Mouse (Mus musculus) cerebellum, adult 2 months (tissue): ENCODE data around the gene Daxx. TPM values are rescaled to one million over a fixed set of nuclear protein-coding genes. Genes with fewer than 3 reads are reported as not detected.

Experiments
- DNase-seq, 2 experiments: peaks; one replicate each; pipeline ENCODE4 v3.0.0; 2021
- H3K27ac ChIP-seq: fragments of 200-500 bp; 2 replicates; pipeline ENCODE4 v1.5.1; 2012; ENCODE audit warnings: low read length, control low read depth, inconsistent platforms; ENCODE audit not compliant: insufficient read depth
- H3K27me3 ChIP-seq: fragments of 200-500 bp; 2 replicates; pipeline ENCODE4 v1.6.1; 2012; ENCODE audit warnings: inconsistent platforms, mild to moderate bottlenecking, low read length, moderate library complexity; ENCODE audit not compliant: control insufficient read depth, insufficient read depth
- H3K4me1 ChIP-seq: fragments of 200-500 bp; 2 replicates; pipeline ENCODE4 v1.6.1; 2011; ENCODE audit warnings: low read length; ENCODE audit not compliant: control insufficient read depth, insufficient read depth
- H3K4me3 ChIP-seq: fragments of 200-500 bp; replicated peaks from 2 replicates; pipeline ENCODE3; 2011; ENCODE audit warnings: mild to moderate bottlenecking, low read depth, low read length, control low read depth; ENCODE audit not compliant: insufficient read depth
- CTCF ChIP-seq: fragments of 200-500 bp; IDR thresholded peaks from 2 replicates; pipeline ENCODE4 v1.5.1; 2011; ENCODE audit warnings: low read depth, mild to moderate bottlenecking, control low read depth, low read length, moderate library complexity, borderline replicate concordance; ENCODE audit not compliant: insufficient read depth
- POLR2A ChIP-seq: fragments of 200-500 bp; IDR thresholded peaks from 2 replicates; pipeline ENCODE4 v1.6.1; 2011; ENCODE audit warnings: low read length, control low read depth, borderline replicate concordance; ENCODE audit not compliant: insufficient read depth
- WGBS: fragments of 180-500 bp; shearing (Covaris S2); methylation state at CpG from one replicate; pipeline ENCODE4 v1.1.7; 2018; 5-methylcytosine and 5-hydroxymethylcytosine counted together
- polyA plus RNA-seq: library from polyadenylated mRNA; depleted of rRNA; stranded (reverse); fragments of >200 nt; gene quantifications from 2 replicates; pipeline ENCODE4 v1.2.3, GENCODE M21; 2012

Gene Daxx
- polyA plus RNA-seq, 1 experiment, result 30.4 TPM

DNA sequence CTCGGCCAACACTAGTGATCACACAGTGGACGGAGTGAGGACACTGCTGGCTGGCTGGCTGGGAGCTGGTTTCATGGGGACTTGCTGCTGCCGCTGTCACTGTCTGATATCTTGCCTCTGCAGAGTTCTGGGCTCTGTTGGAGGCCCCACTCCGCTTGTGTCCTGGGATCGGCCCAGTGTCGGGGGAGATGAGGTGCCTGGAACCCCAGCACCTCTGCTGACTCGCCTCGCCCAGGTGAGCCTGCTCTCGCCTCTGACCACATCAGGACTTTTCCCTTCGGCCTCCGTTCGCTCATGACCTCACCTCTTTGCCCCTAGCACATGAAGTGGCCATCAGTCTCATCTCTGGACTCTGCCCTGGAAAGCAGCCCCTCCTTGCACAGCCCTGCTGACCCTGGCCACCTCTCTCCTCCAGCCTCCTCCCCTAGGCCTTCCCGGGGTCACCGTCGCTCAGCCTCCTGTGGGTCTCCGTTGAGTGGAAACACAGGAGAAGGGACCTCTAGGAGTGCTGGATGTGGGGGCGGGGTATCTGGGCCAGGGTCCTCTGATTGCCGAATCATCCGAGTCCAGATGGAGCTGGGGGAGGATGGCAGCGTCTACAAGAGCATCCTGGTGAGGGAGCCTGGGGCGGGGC, 26.3 kb downstream of the Daxx start:
- Histone ChIP-seq H3K4me1 (peaks cover 5% of the 10 kb centered on the region; the same call in 1 of the 2 replicates), H3K4me3 (no peak overlapping the region), H3K27me3 (no peaks in the 10 kb centered on the region), H3K27ac (no peak overlapping the region)
- DNase-seq, result no peak
- TF ChIP-seq CTCF, result no peak
- TF ChIP-seq POLR2A, result no peak
- 83% methylated on average over 21 of the region's 21 CpGs for WGBS

GRCm38 (mm10) chr17:33936993-33937392, 27.8 kb downstream of the Daxx start:
- 77% methylated on average over 15 of the region's 15 CpGs for WGBS
- H3K27ac ChIP-seq, result no peak overlapping the region
- no peak for DNase-seq
- no peaks in the 10 kb centered on the region for H3K27me3 ChIP-seq
- no peak for TF ChIP-seq CTCF
- TF ChIP-seq POLR2A, result no peak
- peaks cover 5% of the 10 kb centered on the region; the same call in 1 of the 2 replicates for H3K4me1 ChIP-seq
- no peak overlapping the region for H3K4me3 ChIP-seq

GRCm38 (mm10) chr17:33938783-33939182, 29.6 kb downstream of the Daxx start:
- Histone ChIP-seq H3K27ac (no peak overlapping the region), H3K27me3 (no peaks in the 10 kb centered on the region), H3K4me3 (peak overlapping the region; percentile 7), H3K4me1 (peaks cover 5% of the 10 kb centered on the region; the same call in 1 of the 2 replicates)
- TF ChIP-seq POLR2A (no peak), CTCF (no peak)
- 83% methylated on average over 11 of the region's 11 CpGs for WGBS
- DNase-seq, result no peak

GRCm38 (mm10) chr17:33940206-33940805, 31.1 kb downstream of the Daxx start, which contains the start of the genes Pfdn6 and Wdr46:
TSS of gene Pfdn6 (minus strand) at chr17:33940343.
TSS of gene Wdr46 (plus strand) at chr17:33940660.
- Histone ChIP-seq H3K27ac (peak within 1 kb of the TSS; percentile 59), H3K27me3 (no peaks in the 10 kb centered on the region), H3K4me3 (peak within 1 kb of the TSS; percentile 91), H3K4me1 (peaks cover 5% of the 10 kb centered on the region; the same call in 1 of the 2 replicates)
- peak; percentile 87 to 88 for DNase-seq
- TF ChIP-seq CTCF, result no peak
- TF ChIP-seq POLR2A, result peak; percentile 79; the same call in 1 of the 2 replicates
- WGBS, result under 1% methylated on average over 36 of the region's 36 CpGs

DNA sequence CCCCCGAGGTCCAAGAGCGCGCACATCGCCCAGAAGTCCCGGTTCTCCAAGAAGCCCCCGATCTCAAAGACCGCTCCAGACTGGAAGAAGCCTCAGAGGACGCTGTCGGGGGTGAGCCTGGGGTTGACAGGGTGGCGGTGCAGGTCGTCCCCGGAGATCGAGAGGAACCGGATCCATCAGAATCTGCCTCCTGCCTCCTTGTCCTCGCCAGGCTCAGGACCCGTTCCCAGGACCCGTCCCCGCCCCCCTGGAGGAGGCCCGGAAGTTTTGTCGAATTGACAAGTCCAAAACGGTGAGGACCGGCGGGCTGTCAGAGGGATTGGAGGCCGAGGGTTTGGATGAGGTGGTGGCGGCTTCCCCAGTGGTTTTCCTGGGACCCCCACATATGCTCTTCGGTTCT, 31.8 kb downstream of the Daxx start:
- TF ChIP-seq POLR2A (no peak), CTCF (no peak)
- DNase-seq, result no peak
- 3% methylated on average over 26 of the region's 26 CpGs for whole genome bisulfite sequencing
- no peak overlapping the region for H3K27ac ChIP-seq
- no peaks in the 10 kb centered on the region for H3K27me3 ChIP-seq
- peaks cover 5% of the 10 kb centered on the region; the same call in 1 of the 2 replicates for H3K4me1 ChIP-seq
- H3K4me3 ChIP-seq, result peak overlapping the region; percentile 91

GRCm38 (mm10) chr17:33941381-33941780, 32.2 kb downstream of the Daxx start:
- 58% methylated on average over 19 of the region's 19 CpGs for WGBS
- TF ChIP-seq POLR2A, result no peak
- TF ChIP-seq CTCF, result no peak
- H3K27me3 ChIP-seq, result no peaks in the 10 kb centered on the region
- H3K4me1 ChIP-seq, result peaks cover 5% of the 10 kb centered on the region; the same call in 1 of the 2 replicates
- DNase-seq, result no peak
- H3K4me3 ChIP-seq, result peak overlapping the region; percentile 91
- H3K27ac ChIP-seq, result no peak overlapping the region

- 88% methylated on average over 15 of the region's 15 CpGs for WGBS
- no peak for DNase-seq
- no peaks in the 10 kb centered on the region for H3K27me3 ChIP-seq
- TF ChIP-seq POLR2A (no peak), CTCF (no peak)
- peaks cover 5% of the 10 kb centered on the region; the same call in 1 of the 2 replicates for H3K4me1 ChIP-seq
- H3K4me3 ChIP-seq, result no peak overlapping the region
- H3K27ac ChIP-seq, result no peak overlapping the region
Measured at GRCm38 (mm10) chr17:33943454-33943853, 34.2 kb downstream of the Daxx start.

DNA sequence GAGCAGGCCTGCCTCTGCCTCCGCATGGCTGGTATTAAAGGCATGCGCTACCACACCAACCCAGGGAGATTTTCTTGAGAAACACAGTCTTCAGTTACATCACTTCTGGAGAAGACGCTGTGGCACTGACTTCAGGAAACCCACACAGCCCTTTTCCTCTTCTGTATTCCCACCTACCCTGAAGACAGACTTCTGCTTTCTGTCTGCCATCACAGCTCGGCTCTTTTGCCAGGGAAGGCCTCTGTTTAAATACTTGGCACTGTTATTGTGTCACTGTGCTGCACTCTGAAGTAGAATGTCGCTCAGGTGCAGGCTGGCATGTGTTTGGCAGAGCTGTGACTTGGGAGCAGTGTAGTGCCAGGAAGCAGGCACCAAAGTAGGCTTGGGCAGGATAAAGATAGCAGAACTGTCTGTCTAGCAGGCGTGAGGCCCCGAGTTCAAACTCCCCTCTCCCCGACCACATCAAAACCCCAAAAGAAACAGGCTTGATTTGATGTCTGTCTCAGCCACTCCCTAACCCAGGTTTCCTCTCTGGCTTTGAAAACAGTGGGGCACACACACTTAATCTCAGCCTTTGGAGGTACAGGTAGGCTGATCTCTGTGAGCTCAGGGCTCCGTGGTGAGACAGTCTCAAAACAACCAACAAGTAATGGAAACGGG, 38.3 kb downstream of the Daxx start:
- H3K27ac ChIP-seq, result no peak overlapping the region
- H3K4me1 ChIP-seq, result peaks cover 16% of the 10 kb centered on the region
- no peak for TF ChIP-seq POLR2A
- TF ChIP-seq CTCF, result no peak
- H3K27me3 ChIP-seq, result no peaks in the 10 kb centered on the region
- DNase-seq, result no peak
- WGBS, result 76% methylated on average over 10 of the region's 10 CpGs
- H3K4me3 ChIP-seq, result no peak overlapping the region
